Mouse (Mus musculus): ENCODE results near the gene Sp2.
A peak's percentile ranks its signal among the peaks of the same experiment; 100 is the strongest.

The Sp2 gene

DNA sequence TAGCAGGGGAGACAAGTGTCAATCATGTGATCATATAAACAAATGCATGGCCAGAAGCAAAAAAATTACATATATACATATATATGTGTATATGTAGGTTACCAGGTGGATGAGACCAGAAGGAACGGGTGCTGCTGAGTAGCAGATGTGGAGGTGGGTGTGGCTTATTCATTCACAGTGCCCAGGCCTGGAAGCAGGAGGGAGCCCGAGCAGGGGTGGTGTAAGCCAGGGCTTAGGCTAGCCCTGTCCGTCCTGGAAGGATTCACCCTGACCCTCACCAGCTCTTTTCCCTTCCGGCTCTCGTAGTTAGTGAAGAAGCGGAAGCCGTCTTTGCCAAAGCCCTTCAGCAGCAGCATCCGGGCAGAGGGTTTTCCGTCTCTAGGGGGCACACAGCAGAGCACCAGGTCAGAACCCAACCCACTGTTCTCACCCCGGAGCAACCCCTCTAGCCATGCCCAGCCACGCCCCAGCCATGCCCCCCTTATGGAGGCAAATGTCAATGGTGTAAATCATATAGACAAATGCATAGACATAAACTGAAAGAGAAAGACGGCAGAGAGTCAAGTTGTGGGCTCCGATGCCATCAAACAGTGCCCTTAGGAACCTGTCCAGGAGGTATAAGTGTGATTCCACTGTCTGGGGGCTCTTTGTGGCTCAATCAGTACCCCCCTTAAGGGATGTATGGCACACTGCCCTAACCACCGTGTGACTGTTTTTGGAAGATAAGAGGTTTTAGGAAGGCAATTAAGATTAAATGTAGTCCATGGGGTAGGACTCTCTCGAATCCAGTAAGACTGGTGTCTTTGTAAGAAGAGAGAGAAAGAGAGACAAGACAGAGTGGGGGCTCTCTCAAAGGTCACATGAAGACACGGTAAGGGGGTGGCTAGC, 41.9 kb downstream of the Sp2 start:
- DNase-seq (ENCODE audit: low spot score in 2 of 2), result no peak

DNA sequence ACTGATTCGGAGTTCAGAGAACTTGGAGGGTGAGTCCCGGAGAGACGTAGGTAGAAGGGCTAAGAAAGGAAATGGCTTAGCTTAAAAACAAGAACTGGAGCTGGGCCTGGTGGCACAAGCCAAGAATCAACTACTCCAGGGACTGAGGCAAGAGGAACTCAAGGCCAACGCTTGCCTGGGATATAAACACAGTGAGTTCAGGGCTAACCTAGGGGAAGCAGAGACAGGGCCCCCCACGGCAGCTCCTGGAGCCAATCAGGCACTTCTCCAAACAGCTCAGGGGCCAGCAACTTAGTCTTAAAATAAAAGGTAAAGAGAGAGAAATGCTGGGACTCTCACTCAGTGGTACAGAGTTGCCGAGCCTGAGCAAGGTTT, 44.3 kb downstream of the Sp2 start:
- DNase-seq (ENCODE audit: low spot score in 2 of 2), result no peak

DNA sequence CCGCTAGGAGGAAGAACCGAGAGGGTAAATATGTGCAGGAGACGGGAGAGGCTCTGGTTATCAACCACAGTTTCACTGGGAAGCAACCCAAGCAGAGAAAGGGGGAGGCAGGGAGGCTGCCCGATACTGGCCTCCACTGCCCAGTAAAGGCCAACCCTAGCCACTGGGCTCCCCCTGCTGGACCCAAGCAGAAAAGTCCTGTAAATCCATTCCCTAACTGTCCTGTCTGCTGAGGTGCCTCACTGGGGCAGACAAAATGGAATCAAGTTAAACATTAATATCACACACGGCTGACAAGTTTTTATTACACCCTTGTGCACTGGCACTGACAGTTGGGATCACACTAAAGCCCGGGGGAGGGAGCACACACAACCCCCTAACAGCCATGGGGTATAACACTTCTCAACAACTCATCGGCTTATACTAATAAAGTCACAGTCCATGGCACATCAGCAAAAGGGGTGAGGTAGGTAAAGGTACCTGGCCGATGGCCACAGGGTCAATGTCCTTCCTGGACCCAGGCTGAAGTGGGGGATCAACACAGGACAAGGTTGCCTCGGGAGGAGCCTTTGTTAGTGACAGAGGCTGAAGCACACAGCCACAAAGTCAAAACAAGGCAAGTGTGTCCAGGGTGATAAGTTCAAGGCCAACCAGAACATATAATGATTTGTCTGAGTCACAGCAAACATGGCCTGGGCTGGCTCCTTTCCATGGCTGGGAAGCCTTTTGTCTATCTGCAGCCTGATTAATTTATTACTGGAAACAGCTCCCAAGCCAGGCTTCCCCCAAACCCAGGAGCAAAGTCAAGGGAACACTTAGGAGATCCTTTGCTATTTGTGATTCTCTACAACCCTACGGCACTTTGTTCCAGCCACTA, 45.0 kb downstream of the Sp2 start:
- DNase-seq (ENCODE audit: low spot score in 2 of 2), result no peak

DNA sequence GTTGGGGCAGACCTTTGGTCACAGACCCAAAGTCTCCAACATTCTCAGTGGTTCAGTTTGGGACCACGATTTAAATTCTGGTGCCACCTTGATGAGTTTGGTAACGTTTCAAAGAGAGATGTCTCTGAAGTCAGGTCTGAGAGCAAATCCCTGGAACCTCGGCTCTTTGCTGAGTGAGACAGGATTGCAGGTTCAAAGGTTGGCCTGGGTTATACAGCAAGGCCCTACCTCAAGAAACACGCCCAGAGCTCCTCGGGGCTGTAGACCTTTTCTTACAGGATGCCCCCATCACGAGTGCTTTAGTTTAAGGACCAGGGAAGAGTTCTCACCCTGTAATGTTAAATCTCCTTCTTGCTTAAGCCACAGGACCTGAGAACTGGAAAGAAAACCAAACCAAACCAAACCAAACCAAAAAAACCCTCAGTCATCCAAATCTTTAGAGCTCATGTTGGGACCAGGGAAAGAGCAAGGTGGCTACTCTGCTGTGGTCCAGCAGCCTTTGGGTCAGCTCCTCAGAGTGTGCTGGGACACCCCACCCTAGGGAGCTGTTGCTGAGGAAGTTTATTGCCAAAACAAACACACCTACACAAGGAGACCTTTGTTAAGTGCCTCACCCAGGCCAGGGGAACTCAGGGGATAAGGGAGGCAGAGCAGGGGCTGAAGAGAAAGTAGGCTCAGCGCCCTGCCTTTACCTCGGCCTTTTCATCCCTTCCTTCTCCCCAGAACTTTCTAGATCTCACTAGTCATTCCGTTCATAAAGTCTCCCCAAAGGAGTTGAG, 46.7 kb downstream of the Sp2 start:
- no peak for DNase-seq (ENCODE audit: low spot score in 2 of 2)

DNA sequence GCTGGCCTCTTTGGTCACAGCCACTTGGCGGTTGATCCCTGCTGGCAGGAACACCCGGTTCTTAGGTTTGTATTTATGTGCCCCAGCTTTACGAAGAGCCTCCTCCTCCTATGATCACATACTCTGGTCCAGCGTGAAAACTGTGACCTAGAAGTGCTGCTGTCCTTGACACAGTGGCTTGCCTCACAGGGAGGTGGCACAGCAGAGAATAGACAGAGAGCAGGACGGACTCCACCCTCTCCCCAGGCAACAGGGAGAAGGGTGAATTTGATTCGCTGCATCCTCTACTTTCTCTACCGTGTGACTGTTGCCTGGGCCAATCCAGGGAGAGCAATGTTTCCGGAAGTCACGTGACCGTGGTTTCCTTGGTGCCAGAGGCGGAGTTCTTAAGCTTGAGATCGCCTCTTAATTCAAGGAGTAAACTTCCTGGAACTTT, 47.8 kb downstream of the Sp2 start:
- peak in 1 of 2 experiments; percentile 39 for DNase-seq (ENCODE audit: low spot score in 2 of 2)

DNA sequence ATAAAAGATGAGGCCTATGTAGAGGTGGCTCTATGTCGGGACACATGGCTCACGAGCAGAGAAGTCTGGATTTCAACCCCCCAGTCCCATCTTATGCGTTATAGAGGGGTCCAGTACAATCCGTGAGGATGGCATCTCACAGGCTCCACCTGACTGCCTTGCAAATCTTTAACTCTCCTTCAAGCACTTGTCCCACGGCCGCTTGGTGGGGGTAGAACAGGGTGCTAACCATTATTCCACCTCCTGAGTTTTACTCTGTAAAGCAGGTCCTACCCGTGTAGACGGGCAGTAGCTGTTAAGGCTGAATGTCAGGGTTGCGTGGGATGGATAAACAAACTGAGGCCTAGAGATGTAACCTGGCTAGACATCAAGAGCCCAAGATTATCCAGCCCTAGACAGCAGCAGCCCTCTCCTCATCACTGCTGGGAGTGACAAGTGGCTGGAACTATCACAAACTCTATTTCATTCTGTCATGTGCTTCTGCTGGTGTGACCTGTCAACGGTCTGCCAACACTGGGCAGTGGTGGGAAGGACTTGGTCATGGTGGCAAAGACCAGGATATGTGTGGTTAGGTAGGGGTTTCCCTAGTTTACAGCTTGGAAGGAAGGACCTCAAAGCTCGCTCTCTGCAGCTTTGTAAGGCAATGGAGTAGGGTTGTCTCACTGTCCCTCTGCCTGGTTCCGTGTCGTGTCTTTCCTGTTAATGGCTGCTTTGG, 49.0 kb downstream of the Sp2 start:
- DNase-seq (ENCODE audit: low spot score in 2 of 2), result no peak

DNA sequence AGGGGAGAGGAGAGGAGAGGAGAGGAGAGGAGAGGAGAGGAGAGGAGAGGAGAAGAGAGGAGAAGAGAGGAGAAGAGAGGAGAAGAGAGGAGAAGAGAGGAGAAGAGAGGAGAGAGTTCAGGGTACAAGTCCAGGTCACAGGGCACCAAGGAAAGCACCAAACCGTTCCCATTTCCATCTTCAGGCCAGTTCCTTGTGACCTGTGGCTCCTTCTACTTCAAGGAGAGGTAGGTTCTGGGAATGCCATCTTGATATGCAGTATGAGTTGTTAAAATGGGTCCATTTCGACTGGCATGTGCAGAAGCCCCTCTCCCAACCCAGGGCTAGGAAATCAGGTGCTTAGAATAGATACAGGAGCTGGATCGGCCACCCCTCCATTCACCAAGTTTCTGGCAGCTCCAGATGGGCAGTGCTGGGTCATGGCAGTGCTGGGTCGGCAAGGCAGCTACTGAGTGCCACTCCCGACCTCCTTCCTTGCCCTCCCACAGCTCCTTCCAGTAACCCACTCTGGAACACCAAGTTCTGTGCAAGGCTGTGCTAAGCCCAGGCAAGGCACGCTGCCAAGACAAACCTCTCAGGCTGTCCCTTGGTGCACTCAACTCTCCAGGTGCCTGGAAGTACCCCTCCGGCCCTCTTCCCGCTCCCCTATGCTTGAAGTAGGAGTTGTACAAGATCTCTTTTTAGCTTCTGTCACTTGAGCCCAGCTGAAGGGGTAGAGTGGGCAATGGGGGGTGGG, 51.3 kb downstream of the Sp2 start:
- no peak for DNase-seq (ENCODE audit: low spot score in 2 of 2)

DNA sequence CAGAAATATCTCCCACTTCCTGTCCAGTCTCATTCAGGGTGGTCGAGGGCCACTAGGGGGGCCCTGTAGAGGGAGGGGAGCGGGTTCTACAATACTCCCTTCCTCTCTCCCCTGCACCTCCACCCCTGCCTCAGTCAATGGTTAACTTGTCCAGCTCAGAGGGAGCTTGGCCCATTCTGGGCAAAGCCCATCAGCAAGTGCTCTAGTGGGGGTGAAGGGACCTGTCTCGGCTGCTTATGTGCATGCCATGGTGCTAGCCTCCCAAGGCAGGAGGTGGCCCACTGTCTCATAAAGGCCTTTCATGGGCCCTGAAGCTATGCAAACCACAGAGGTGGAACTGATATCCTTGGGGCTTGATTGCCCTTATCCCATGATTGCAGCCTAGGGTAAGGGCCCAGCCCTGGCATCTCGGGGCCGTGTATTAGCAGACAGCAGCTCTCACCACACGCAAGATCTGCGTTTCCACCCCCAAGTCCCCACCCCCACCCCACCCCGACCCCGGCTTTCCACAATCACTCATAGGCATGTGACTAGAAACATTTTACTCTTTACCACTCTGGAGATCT, 52.9 kb downstream of the Sp2 start:
- DNase-seq (ENCODE audit: low spot score in 2 of 2), result no peak

DNA sequence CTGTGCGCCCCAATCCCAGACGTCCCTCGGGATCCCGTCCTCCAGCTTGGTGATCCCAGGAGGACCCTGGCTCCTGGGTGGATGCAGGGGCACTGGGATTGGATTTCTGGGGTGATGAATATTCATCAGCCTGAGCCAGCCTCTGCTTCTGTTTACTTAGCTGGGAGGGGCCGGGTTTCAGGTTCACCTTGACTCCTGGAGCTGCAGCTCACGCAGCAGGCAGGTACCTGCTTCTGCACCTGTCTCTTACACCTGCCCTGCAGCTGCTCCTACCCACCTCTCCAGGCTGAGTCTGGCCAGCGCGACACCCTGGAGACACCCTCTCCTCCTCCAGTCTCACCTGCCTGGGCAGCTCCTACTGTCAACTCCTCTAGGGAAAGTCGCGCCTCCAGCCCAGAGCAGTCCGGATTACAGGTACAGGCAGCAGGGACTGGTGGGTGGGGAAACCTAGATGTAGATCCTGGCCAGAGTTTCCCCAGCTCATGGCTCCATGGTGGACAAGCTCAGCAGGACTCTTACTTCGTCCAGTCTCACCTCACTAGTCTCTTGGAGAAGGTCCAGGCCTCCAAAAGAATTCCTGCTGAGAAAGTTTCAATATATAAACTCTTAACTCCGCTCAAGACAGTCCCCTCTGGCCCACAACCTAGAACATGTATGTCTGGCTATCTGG, 53.5 kb downstream of the Sp2 start:
- no peak for DNase-seq (ENCODE audit: low spot score in 2 of 2)

DNA sequence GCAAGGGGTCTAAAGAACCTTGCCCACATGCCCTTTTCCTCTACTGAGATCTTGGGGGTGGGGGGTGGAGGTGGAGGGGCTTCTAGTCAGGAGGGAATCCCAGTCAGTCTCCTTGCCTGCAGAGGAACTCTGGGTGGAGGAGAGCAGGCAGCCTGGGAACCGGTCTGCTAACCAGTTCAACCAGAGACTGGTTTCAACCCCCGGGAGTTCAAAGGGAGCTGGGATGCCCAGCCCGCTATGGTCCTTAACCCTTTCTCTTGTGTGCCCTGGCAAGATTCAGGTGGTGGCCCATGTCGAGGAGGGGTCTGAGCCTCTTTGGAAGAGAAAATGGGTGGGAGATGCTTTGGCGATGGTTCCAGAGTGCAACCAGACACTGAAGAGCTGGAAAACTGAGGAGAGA, 54.1 kb downstream of the Sp2 start:
- DNase-seq (ENCODE audit: low spot score in 2 of 2), result no peak

DNA sequence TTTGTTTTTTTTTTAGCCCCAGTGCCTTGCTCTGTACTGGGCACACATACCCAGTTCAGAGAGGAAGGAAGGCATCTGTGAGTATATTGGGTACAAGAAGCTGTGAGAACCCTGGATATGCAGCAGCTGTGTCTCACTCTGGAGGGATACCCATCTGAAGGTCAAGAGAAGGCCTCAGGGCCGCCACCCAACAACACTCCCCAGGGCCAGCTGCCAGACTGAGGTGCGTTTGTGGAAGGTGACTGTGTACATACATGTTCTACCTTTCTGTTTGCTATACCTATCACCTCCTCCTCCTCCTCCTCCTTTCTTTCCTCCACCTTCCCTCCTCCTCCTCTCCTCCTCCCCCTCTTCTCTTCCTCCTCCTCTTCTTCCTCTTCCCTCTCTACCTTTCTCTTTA, 54.7 kb downstream of the Sp2 start, which contains the start of gene Prr15l:
Gene Prr15l, plus strand, starts transcription at position 17 of the 400 bp plus-strand sequence.
- DNase-seq (ENCODE audit: low spot score in 2 of 2), result no peak

DNA sequence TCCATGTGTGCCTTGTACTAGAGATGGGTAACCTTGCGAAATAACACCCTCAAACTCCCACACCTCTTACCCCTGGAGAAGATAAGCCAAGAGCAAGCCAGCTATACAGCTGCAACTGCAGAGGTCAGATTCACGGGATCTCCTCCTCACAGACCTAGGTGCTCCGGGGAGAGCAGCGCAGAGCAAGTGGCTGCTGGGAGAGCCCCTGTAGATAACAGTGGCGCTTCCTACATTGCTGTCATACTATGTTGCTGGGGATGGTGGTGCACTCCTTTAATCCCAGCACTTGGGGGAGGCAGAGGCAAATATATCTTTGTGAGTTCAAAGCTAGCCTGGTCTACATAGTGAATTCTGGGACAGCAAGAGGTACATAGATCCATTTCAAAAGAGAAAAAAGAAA, 56.2 kb downstream of the Sp2 start:
- no peak for DNase-seq (ENCODE audit: low spot score in 2 of 2)

DNA sequence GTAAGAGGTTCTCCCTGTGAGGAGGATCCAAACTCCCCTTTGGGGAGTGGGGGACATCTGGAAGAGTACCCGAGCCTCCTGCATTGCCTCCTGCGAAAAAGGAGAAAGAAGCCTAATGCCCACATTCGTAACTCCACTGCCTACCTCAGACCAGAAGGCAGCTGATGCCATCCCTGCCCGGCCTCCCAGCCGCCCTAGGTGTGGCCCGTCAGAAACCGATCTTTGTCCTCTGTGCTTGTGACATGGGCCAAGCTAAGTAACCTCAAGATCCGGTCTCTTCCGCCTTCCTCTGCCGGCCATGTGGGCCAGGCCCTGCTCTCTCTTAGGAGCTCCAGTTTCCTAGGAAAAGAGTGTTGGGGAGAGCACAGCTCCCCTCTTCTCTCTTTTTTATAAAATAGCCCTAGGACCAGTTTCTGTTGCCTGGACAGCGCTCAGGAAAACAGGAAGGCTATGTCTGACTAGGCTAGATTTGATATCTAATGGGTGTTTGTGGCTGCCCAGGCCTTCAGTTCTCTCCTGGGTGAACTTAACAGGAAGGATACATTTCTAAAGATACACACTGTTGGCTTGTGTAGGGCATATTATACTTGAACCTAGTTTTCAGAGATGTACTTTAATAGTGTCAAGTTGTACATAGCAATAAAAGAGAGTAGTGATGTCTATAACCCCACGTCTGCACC, 57.1 kb downstream of the Sp2 start:
- DNase-seq (ENCODE audit: low spot score in 2 of 2), result no peak

DNA sequence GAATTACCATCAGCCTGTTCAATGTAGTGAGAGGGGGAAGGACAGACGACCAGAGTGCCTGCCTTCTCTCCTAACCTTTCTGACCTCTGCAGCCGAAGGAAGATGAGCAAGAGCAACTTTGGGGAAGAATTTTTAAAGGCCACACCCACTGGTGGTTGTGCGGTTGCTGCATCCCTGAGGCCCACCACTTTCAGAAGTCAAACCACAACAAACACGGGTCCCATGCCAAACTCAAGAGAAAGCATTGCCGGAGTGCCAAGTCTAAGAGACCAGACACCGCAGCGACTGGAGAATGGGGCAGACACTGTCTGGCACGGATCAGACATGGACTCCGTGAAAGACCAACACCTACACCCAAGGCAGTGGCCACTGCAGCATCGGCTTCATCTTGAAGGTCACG, 57.9 kb downstream of the Sp2 start:
- no peak for DNase-seq (ENCODE audit: low spot score in 2 of 2)

DNA sequence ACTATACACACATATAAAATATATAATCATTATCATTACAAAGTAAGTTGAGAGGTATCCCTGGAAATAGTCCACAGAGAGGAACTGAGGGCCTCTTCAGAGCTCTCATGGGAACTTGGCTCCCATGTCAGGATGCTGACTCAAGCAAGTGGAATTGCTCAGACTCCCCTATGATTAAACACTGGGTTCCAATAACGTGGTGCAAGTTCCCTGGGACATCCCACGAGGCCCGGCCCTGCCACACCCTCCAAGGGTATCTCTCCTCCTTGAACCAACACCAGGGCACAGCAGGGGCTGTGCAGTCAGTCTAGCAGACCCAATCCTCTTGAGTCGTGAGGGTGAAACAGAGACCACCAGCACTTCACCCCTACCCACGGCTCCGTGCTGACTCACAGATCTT, 63.8 kb downstream of the Sp2 start:
- DNase-seq (ENCODE audit: low spot score in 2 of 2), result no peak

DNA sequence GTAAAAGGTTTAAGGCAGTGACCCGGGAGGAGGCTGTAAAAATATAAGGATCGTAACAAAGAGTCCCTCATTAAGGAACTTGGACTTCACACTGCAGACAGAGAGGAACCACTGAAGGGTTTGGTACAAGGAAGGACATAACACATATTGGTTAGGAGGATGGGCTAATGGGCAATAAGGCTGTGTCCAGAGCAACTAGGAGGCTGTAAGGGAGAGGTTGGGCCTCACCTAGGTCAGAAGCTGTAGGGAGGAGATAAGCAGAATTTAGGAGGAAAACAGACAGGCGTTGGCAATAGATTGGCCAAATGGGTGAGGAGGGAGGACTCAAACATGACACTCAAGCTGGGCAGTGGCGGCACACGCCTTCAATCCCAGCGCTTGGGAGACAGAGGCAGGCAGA, 65.3 kb downstream of the Sp2 start:
- DNase-seq (ENCODE audit: low spot score in 2 of 2), result no peak

DNA sequence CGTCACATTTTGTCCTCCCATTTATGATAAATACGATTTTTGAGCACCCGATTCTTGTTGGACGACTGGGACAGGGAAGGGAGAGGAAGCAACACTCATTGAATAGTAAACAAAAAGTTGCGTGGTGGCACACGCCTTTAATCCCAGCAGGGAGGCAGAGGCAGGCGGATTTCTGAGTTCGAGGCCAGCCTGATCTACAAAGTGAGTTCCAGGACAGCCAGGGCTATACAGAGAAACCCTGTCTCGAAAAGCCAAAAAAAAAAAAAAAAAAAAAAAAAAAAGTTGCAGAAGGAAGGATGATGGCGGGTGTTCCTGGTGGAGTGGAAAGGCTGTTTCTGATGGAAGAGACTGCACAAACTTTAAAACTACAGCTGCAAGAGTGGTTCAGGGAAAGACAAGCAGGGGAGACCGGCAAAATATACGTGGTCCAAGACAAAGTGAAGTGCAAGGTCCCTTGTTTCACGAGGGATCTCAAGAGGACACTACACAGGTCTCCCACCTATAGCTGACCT, 65.8 kb downstream of the Sp2 start:
- DNase-seq (ENCODE audit: low spot score in 2 of 2), result no peak

DNA sequence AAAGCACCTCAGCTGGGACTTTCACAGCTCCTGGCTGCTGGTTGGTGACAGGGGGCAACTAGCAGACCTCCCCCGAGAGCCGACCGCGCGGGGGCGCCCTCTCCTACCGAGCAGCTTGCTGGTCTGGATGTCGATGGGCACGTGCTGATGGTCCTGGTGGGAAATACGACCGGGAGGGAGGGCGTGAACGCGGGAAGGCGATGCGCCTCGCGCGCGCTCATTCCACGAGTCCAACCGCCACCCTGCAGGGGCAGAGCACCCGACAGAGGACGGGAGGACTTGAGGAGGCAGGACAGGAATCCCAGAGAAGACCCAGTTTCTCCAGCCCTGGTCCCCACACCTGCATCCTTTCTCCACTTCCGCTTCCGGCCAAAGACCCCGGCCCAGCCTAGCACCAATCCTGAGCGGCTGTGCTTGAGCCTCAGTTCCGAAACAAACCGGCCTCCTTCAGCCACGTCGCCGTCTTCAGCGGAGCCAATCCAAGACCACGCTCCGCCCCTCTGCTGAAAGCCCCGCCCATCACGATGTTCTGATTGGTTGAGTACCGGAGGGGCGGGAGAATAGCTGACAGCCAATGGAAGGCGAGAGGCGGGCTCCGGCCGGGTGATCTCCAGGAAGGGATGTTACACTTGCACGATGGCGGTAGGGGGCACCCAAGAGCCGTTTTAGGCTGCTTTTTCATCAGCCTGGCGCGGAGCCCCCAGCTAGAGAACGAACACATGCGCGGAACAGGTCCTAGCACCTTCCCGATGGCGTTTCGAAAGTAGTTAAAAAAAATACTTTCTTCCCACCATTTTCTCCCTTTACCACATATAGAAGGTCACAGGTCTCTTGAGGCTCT, 66.5 kb downstream of the Sp2 start, which contains the start of gene Cdk5rap3:
Gene Cdk5rap3, minus strand, starts transcription at position 453 of the 841 bp plus-strand sequence.
- DNase-seq (ENCODE audit: low spot score in 2 of 2), result peak; percentile 99 to 100
